Mouse (Mus musculus): ENCODE data around the gene Rab33a. TPM values are rescaled to one million over a fixed set of nuclear protein-coding genes. Genes with fewer than 3 reads are reported as not detected.

Rab33a gene
- polyA plus RNA-seq (2015; fragmentation: Nextera tagmentation; extraction: Ambion mirVana), result 1.2 and 1.5 TPM in 2 replicates

GRCm38 (mm10) chrX:48518808-48519548, at the start of gene Rab33a:
Gene Rab33a, plus strand, starts transcription at chrX:48519285.

DNA sequence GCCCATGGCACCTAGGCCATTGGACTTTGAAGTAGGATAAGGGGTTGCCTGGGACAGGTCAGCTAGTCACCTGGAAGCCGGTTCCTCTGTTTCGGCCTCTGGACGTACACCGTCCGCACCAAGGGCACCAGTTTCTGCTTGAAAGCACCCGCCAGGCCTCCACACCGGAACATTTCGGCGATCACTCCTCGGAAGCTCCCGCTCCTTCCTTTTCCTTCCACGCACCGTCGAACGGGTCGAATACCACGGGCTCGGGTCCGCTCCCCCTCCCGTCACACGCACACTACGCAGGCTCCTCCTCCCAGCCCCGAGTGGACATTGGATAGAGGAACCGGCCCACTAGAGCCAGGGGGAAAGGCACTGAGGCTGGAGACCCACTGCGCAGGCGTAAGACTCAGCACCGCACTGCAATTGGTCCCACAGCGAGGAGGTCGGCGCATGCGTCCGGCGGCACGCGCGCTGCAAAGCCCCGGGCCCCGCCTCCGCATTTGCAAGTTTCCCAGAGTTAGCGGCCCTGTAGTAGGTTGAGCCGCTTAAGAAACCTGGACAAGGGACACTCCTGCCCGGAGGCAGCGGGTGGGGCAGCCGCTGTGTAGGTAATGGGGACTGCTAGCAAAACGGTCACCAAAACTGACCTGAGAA, 5.8 kb upstream of the Rab33a start, which contains the start of gene Aifm1:
Gene Aifm1 (minus strand): TSS at position 398 of the 642 bp plus-strand sequence.

Other genes with a start within 250 kb of the Rab33a start
- 2.5 and 3.0 TPM in 2 replicates for gene Bcorl1, start 177.9 kb upstream of the Rab33a start, polyA plus RNA-seq (2015; fragmentation: Nextera tagmentation; extraction: Ambion mirVana)
- gene Elf4, start 56.2 kb upstream of the Rab33a start, polyA plus RNA-seq (2015; fragmentation: Nextera tagmentation; extraction: Ambion mirVana), result 3.5 and 4.4 TPM in 2 replicates
- 38.4 and 38.6 TPM in 2 replicates for gene Aifm1, start 5.7 kb upstream of the Rab33a start, polyA plus RNA-seq (2015; fragmentation: Nextera tagmentation; extraction: Ambion mirVana)
- gene Zfp280c, start 75.2 kb downstream of the Rab33a start, polyA plus RNA-seq (2015; fragmentation: Nextera tagmentation; extraction: Ambion mirVana), result 5.3 and 5.8 TPM in 2 replicates
- gene Slc25a14, start 104.1 kb downstream of the Rab33a start, polyA plus RNA-seq (2015; fragmentation: Nextera tagmentation; extraction: Ambion mirVana), result 5.8 TPM in 2 replicates
- gene Gpr119, start 155.2 kb downstream of the Rab33a start, polyA plus RNA-seq (2015; fragmentation: Nextera tagmentation; extraction: Ambion mirVana), result not detected in 2 replicates
- gene Rbmx2, start 175.7 kb downstream of the Rab33a start, polyA plus RNA-seq (2015; fragmentation: Nextera tagmentation; extraction: Ambion mirVana), result 18.2 and 25.5 TPM in 2 replicates